Mouse (Mus musculus) hindbrain, postnatal 0 days (tissue): ENCODE measurements around the gene Apbb2. TPM values are rescaled to one million over a fixed set of nuclear protein-coding genes. Genes with fewer than 3 reads are reported as not detected.

Experiments used
- ATAC-seq: fragments of 200-750 bp; cut with Nextera tagmentation; 2 replicates; pipeline ENCODE4 v1.8.0; 2017; ENCODE audit warnings: mild to moderate bottlenecking, moderate TSS enrichment, moderate library complexity
- DNase-seq: peaks from one replicate; pipeline ENCODE4 v3.0.0-alpha.2; 2015; ENCODE audit warnings: low spot score
- H3K27ac ChIP-seq: fragments of 300-500 bp; sonication (generic); 2 replicates; pipeline ENCODE4 v1.5.1; 2014; ENCODE audit warnings: mild to moderate bottlenecking
- H3K27me3 ChIP-seq: fragments of 300-500 bp; sonication (generic); 2 replicates; pipeline ENCODE4 v1.6.1; 2014; ENCODE audit warnings: low read length, mixed read lengths; ENCODE audit not compliant: insufficient read depth
- H3K36me3 ChIP-seq: fragments of 300-500 bp; sonication (generic); 2 replicates; pipeline ENCODE4 v1.6.1; 2014; ENCODE audit warnings: low read length, mixed read lengths; ENCODE audit not compliant: insufficient read depth
- H3K4me1 ChIP-seq: fragments of 300-500 bp; sonication (generic); 2 replicates; pipeline ENCODE4 v1.6.1; 2014; ENCODE audit warnings: antibody characterized with exemption, low read length, mixed read lengths; ENCODE audit not compliant: insufficient read depth
- H3K4me2 ChIP-seq: fragments of 300-500 bp; sonication (generic); 2 replicates; pipeline ENCODE4 v1.6.1; 2014; ENCODE audit warnings: low read depth, mild to moderate bottlenecking, low read length, moderate library complexity, mixed read lengths
- H3K4me3 ChIP-seq: fragments of 300-500 bp; sonication (generic); 2 replicates; pipeline ENCODE4 v1.5.1; 2014; ENCODE audit warnings: low read length
- H3K9ac ChIP-seq: fragments of 300-500 bp; sonication (generic); replicated peaks from 2 replicates; pipeline ENCODE4 v1.6.1; 2014; ENCODE audit warnings: mild to moderate bottlenecking, low read length, moderate library complexity, mixed read lengths
- H3K9me3 ChIP-seq: fragments of 300-500 bp; sonication (generic); 2 replicates; pipeline ENCODE4 v1.6.1; 2016; ENCODE audit warnings: low read length, mixed read lengths
- CTCF ChIP-seq: IDR thresholded peaks from 2 replicates; pipeline ENCODE4 v1.5.1; 2016; ENCODE audit warnings: antibody characterized with exemption, control low read depth, low read depth
- WGBS: fragments of 180-500 bp; shearing (Covaris S2); extraction: QIAGEN DNeasy Blood & Tissue Kit; methylation state at CpG from one replicate; pipeline ENCODE4 v1.1.7; 2014; 5-methylcytosine and 5-hydroxymethylcytosine counted together
- polyA plus RNA-seq: library from polyadenylated mRNA; unstranded; fragments of >200 nt; fragmentation: Nextera tagmentation; extraction: Ambion mirVana; gene quantifications from 2 replicates; pipeline ENCODE4 v1.2.1, GENCODE M21; 2015
- total RNA-seq: library from RNA; depleted of rRNA; stranded (reverse); fragments of >200 nt; gene quantifications from 2 replicates; pipeline ENCODE4 v1.2.3, GENCODE M21; 2014

Gene Apbb2
- total and polyA plus RNA-seq, 2 experiments from 2014 or later, result 72.1 to 76.9 TPM

DNA sequence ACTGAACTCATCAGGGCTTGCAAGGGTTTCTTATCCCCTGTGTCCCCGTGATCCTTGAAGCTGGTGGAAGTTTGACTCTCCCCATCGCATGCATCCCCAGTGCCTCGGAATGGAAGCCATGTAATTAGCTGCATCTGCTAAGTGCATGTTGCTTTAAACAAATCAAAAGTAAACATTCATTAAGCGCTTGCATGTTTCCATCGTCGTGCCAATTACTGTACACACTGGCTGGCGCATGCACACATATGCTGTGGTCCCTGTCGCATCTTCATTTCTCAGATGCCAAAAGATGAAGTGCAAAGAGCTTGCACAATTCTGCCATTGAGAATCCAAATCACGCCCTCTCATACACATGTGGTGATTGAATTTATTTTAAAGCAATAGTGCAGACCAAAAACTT is 257.8 kb downstream of the Apbb2 start:
- H3K4me3 ChIP-seq, result no peak overlapping the region
- H3K27ac ChIP-seq, result no peak overlapping the region
- H3K4me1 ChIP-seq, result no peaks in the 10 kb centered on the region
- H3K9me3 ChIP-seq, result no peaks in the 10 kb centered on the region
- H3K9ac ChIP-seq, result no peak overlapping the region
- ATAC-seq (no peak), DNase-seq (no peak)
- WGBS, result 60% methylated on average over 9 of the region's 9 CpGs
- H3K36me3 ChIP-seq, result no peaks in the 10 kb centered on the region; the same call in 1 of the 2 replicates
- H3K27me3 ChIP-seq, result no peaks in the 10 kb centered on the region
- no peak for TF ChIP-seq CTCF
- no peak overlapping the region for H3K4me2 ChIP-seq

DNA sequence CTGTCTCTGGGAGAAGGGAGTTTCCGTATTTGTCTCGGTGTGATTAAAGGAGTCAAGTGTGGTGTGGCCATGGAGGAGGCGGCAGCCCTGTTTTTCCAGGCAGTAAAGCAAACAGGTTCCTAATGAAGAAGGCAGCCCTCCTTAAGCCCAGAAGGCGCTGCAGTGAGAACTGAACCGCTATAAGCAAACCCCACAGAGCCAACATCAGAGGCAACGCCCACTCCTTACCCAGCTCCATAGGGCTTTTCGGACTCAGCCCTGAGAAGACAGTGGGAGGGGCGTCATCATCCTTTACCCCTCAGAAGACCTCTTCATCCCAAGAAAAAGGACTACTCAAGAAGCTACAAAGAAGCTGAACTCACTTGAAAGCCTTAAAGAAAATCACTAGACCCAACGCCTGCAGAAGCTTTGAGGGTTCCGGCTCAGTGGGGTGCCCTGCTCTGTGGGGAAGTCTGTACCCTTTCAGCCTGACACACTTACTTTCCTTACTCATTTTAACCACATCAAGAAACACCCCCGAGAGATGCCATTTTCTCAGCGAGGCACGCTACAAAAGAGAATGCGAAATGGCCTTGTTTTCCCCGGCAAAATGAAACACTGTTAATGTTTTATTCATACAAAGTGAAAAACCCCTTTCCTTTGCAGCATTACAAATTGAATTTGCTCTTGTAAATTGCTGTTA is 258.7 kb downstream of the Apbb2 start:
- H3K9ac ChIP-seq, result no peak overlapping the region
- ATAC-seq, result no peak
- WGBS, result 40% methylated on average over 15 of the region's 15 CpGs

DNA sequence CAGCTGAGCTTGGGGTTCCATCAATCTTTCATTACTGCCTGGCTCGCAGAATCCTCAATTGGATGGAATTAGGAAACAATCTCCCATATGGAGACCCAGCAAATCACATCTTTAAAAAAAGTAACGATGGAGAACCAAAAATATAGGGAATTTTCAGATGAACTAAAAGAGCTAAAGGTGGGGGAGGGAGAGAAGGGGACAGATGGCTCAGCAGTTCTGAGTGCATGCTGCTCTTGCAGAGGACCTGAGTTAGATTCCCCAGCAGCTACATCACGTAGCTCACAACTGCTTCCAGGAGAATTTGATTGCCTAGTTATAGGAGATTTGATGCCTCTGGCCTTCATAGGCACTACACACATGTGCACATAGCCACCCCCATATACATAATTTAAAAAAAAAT is 263.4 kb downstream of the Apbb2 start:
- no peak for TF ChIP-seq CTCF
- Histone ChIP-seq H3K27me3 (no peaks in the 10 kb centered on the region), H3K9me3 (no peaks in the 10 kb centered on the region), H3K36me3 (no peaks in the 10 kb centered on the region), H3K4me2 (no peak overlapping the region), H3K27ac (no peak overlapping the region), H3K4me1 (no peaks in the 10 kb centered on the region), H3K4me3 (no peak overlapping the region), H3K9ac (no peak overlapping the region)
- WGBS, result 73% methylated on average over 3 of the region's 3 CpGs
- ATAC-seq (no peak), DNase-seq (no peak)

More for the DNA sequence above, 258.7 kb downstream of the Apbb2 start:
- no peak overlapping the region for H3K4me2 ChIP-seq
- no peaks in the 10 kb centered on the region; the same call in 1 of the 2 replicates for H3K36me3 ChIP-seq
- no peak overlapping the region for H3K27ac ChIP-seq
- no peak overlapping the region for H3K4me3 ChIP-seq
- TF ChIP-seq CTCF, result no peak
- H3K9me3 ChIP-seq, result no peaks in the 10 kb centered on the region
- H3K4me1 ChIP-seq, result no peaks in the 10 kb centered on the region
- no peaks in the 10 kb centered on the region for H3K27me3 ChIP-seq
- no peak for DNase-seq

DNA sequence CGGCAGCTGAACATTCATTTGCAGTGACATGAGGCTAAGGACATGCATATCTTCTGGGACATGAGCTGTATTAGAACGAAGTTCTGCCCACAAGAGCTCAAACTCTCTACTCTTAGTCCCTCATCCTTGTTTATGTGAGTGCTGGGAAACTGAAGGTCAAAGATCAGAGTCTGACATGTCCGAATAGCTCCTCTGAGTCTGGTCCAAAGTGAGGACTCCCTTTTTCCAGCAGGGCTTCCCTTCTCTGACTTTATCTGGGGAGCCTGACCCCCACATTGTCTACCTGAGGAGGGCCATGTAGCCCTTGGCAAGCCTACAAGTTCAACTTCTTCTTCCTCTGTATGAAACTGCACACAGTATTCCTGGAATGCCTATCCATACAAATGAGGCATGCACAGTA is 264.7 kb downstream of the Apbb2 start:
- Histone ChIP-seq H3K4me2 (no peak overlapping the region), H3K36me3 (no peaks in the 10 kb centered on the region), H3K9me3 (no peaks in the 10 kb centered on the region), H3K27ac (no peak overlapping the region), H3K27me3 (no peaks in the 10 kb centered on the region), H3K4me3 (no peak overlapping the region), H3K4me1 (no peaks in the 10 kb centered on the region), H3K9ac (no peak overlapping the region)
- TF ChIP-seq CTCF, result no peak
- ATAC-seq (no peak), DNase-seq (no peak)
- WGBS, result 81% methylated on average over 3 of the region's 3 CpGs

DNA sequence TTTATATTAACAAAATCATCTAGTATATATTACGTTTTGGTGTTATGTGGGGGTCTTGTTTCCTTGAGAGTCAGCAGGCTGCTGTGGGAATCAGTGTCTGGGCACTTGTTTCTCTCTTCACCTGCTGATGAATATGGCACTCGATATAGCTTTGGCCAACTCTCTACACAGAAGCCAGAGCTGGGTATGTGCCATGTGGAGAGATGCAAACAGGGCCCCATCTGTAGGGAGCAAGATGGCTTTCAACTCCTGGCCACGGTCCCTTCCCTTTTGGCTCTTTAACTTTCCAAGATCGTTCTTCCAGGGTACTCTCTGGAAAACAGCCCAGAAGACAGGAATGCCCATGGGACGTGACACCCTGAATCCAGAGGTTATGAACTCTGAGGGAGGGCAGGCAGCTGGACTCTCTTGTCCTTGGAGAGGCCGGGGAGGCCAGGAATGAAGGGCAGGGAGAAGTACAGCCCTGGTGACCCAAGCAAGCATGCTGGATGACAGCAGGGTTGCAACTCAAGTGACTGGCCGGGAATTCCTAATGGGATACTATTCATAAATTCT is 266.7 kb downstream of the Apbb2 start:
- Histone ChIP-seq H3K36me3 (no peaks in the 10 kb centered on the region), H3K4me1 (no peaks in the 10 kb centered on the region), H3K27ac (no peak overlapping the region), H3K9ac (no peak overlapping the region), H3K9me3 (no peaks in the 10 kb centered on the region), H3K4me3 (no peak overlapping the region), H3K4me2 (no peak overlapping the region), H3K27me3 (no peaks in the 10 kb centered on the region)
- ATAC-seq (no peak), DNase-seq (no peak)
- no peak for TF ChIP-seq CTCF
- WGBS, result 66% methylated on average over 7 of the region's 7 CpGs

DNA sequence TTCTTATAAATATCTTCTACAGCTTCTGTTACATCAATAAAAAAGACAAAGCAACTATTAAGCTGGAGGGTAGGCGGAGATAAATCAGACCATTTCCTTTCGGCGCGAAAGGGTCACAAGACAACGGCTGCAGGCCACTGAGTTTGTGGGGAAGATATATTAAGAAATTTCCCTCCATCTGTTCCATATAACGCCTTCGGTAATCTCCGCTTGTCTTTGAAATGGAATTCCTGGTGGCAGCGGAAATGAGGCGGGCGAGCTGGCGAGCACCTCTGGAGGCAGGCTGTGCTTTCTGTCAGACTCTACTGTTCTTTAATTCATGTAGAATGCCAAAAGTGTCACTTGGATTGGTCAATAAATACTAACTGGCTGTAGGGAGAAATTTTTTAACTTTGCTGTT is 267.5 kb downstream of the Apbb2 start:
- Histone ChIP-seq H3K9ac (no peak overlapping the region), H3K27me3 (no peaks in the 10 kb centered on the region), H3K27ac (no peak overlapping the region), H3K4me3 (no peak overlapping the region), H3K4me2 (no peak overlapping the region), H3K4me1 (no peaks in the 10 kb centered on the region), H3K9me3 (no peaks in the 10 kb centered on the region), H3K36me3 (no peaks in the 10 kb centered on the region)
- no peak for ATAC-seq
- WGBS, result 79% methylated on average over 12 of the region's 12 CpGs
- TF ChIP-seq CTCF, result no peak
- DNase-seq, result no peak

DNA sequence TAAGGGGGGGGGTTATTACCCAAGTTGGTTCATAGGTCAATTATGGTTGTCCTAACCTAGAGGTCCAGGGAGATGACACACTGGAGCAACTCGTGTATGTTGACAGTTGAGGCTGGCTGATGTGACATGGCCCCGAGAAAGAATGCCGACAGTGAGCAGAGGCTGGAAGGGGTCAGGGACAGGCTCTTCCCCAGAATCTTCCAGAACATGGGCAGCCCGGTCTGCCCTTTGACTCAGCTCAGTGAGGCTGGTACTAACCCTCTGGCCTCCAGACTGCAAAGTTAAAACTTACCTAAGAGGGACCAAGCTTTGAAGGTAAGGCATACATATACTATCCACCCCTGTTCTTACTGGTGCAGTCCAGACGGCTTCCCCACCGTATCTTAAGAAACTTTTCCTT is 268.0 kb downstream of the Apbb2 start:
- H3K36me3 ChIP-seq, result no peaks in the 10 kb centered on the region
- no peaks in the 10 kb centered on the region for H3K27me3 ChIP-seq
- H3K9me3 ChIP-seq, result no peaks in the 10 kb centered on the region
- ATAC-seq, result no peak
- H3K4me3 ChIP-seq, result no peak overlapping the region
- no peak for DNase-seq
- H3K4me2 ChIP-seq, result no peak overlapping the region
- no peak overlapping the region for H3K27ac ChIP-seq
- H3K4me1 ChIP-seq, result no peaks in the 10 kb centered on the region
- WGBS, result 90% methylated on average over 6 of the region's 6 CpGs
- H3K9ac ChIP-seq, result no peak overlapping the region
- TF ChIP-seq CTCF, result no peak
